Mouse (Mus musculus) B cell, adult 2 months (primary cell): Measurements from ENCODE around the gene Hist1h2bg.
"Not testable (repeated sequence)": the region's sequence is repeated elsewhere in the genome, so short reads cannot be mapped to it uniquely, and the experiment has no call there.

ENCODE experiments used
- DNase-seq, 2 experiments: peaks; one replicate each; pipeline ENCODE4 v3.0.0; 2022

Gene Hist1h2bg

DNA sequence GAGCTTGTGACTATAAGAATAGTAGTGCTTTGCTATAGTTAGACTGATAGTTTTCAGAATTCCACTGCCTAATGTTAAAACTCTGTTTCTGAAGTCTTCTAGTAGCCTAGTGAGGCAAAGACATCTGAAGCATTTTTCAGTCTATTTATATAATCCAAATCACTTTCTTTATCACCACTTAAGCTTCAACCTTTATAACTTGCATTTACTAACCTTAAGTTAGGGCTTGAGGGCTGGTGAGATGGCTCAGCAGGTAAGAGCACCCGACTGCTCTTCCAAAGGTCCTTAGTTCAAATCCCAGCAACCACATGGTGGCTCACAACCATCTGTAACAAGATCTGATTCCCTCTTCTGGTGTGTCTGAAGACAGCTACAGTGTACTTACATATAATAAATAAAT is 31.4 kb upstream of the Hist1h2bg start:
- DNase-seq, result not testable (repeated sequence)

DNA sequence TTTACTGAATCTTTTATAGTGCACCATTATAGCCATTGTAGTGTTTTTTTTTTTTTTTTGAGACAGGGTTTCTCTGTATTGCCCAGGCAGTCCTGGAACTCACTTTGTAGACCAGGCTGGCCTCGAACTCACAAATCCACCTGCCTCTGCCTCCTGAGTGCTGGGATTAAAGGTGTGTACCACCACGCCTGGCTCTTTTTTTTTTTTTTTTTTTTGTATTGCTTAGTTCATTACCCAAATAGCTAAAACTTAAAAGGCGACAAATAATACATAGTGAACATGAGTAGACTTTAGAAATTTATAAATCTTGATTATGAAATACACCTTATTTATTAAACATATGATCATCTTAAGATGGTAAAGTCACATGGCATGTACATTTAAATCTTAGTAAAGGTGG is 29.7 kb upstream of the Hist1h2bg start:
- no peak for DNase-seq

DNA sequence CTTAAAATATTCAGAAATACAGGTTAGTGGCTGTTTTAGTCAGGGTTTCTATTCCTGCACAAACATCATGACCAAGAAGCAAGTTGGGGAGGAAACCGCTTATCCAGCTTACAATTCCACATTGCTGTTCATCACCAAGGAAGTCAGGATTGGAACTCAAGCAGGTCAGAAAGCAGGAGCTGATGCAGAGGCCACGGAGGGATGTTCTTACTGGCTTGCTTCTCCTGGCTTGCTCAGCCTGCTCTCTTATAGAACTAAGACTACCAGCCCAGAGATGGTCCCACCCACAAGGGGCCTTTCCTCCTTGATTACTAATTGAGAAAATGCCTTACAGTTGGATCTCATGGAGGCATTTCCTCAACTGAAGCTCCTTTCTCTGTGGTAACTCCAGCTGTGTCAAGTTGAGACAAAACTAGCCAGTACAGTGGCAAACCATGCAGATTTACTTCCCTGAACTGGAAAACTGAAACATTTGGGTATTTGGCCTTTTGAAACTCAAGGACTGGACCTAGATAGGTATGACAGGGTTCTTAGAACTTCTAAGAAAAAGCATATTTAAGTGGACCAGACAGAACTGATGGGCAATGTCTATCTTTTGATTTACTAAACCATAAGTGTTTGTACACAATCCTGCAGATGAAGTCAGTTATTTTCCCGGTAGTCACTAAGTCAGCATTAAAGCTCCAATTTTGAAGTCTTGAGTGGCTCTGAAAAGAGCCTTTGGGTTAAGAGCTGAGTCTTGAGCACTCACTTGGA is 28.8 kb upstream of the Hist1h2bg start:
- DNase-seq, result not testable (repeated sequence)

DNA sequence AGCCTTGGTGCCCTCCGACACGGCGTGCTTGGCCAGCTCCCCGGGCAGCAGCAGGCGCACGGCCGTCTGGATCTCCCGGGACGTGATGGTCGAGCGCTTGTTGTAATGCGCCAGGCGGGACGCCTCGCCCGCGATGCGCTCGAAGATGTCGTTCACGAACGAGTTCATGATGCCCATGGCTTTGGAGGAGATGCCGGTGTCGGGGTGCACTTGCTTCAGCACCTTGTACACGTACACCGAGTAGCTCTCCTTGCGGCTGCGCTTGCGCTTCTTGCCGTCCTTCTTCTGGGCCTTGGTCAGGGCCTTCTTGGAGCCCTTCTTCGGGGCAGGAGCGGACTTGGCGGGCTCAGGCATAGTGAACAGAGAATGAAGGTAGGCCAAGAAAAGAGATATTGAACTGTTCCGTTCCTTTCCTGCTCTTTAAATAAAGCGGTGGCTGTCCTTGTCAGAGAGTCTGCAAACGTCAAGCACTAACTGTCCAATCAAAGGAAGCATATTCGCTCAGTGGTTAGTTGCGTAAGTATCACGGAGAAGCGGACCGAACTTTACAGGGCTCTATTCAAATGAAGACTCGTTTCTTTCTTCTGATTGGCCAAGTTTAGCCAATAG is 28.1 kb upstream of the Hist1h2bg start, which contains the start of gene Hist1h2bh:
TSS of gene Hist1h2bh (minus strand) at position 394 of the 609 bp plus-strand sequence.
- peak; percentile 74 for DNase-seq

DNA sequence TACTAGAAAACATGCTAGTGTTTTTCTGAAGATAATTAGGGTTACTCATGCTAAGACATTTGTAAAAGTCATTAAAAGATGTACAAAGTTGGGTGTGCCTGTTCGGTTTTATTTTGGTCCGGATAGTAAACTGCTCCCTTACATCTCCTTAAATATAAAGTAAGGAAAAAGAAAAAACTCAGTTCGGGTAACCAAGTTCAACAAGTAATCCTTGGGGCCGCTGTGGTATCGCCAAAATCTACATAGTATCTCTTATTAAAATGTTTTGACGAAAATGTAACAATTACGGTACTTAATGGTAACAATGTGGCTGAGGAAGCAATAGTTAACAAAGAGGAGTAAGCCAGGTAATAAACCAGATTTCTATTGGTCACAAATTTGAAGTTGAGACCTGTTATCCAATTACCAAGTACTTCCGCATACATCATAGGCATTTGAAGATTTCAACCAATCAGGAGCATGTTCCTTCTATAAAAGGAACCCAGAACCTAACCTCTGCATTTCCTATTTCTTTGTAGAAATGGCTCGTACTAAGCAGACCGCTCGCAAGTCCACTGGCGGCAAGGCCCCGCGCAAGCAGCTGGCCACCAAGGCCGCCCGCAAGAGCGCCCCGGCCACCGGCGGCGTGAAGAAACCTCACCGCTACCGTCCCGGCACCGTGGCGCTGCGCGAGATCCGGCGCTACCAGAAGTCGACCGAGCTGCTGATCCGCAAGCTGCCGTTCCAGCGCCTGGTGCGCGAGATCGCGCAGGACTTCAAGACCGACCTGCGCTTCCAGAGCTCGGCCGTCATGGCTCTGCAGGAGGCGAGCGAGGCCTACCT is 27.0 kb upstream of the Hist1h2bg start, which contains the start of gene Hist1h3f:
TSS of gene Hist1h3f (plus strand) at position 88 of the 822 bp plus-strand sequence.
- peak; percentile 86 to 88 for DNase-seq

DNA sequence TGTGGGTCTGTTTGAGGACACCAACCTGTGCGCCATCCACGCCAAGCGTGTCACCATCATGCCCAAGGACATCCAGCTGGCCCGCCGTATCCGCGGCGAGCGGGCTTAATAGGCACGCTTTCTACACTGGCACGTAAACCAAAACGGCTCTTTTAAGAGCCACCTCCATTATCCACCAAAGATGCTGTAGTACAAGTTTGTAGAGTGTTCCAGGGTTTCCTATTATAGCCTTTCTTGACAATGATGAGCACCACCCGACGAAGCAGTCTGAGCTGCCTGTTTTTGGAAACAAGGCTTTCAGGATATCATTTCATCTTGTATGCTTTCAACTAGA is 26.4 kb upstream of the Hist1h2bg start:
- DNase-seq, result not testable (repeated sequence)

DNA sequence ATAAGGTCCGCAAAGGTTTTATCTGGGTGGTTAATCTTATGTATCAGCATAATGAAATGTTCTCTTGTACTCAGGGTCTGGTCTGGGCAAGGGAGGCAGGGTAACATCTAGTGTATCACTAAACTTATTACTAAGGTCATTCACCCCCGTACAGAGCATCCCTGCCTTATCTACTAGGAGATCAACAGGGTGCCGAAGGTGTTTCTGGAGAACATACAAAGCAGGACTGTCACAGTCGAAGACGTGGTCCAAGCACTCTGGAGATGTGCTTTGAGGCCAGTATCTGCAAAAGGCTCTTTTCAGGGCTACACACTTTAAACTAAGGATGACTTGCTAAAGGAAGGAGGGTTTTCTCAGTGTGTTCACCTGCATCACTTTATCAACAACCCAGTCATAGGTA is 24.5 kb upstream of the Hist1h2bg start:
- no peak for DNase-seq

DNA sequence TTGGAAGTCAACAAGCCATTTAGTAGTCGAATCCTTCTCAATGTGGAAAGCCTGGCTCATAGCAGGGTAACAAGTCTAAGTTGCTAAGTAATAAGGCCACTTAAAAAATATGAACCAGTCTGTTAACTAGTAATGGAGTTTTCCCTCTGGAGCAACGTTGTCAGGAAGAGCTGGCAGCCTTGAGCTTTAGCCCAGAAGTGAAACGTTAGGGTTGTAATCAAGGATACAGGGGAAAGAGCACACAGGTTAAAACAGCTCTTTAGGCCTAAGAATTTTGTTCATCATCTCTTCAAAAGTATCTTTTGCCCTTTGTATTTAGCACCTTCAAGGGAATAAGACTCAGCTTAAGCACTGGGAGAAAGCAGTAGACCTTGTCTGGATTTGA is 20.4 kb upstream of the Hist1h2bg start:
- no peak for DNase-seq

DNA sequence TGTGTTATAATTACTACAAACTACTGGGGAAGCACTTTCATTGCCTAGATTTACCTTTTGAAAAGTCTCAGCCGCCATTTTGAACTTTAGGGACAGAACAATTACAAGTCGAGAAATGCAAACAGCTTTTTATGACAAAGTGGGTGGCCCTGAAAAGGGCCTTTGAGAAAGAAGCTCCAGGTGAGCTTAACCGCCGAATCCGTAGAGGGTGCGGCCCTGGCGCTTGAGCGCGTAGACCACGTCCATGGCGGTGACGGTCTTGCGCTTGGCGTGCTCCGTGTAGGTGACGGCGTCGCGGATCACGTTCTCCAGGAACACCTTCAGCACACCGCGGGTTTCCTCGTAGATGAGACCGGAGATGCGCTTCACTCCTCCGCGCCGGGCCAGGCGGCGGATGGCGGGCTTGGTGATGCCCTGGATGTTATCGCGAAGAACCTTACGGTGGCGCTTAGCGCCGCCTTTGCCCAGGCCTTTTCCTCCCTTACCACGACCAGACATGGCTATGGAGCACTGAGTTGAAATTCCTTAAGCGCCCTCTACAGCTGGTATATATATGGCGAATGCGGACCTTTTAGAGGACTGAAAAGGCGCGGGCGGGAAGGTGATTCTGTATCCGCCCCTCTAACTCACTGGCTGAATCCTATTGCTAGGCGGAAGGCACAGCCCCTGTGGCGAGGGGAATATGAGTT is 19.9 kb upstream of the Hist1h2bg start, which contains the start of gene Hist1h4f:
TSS of gene Hist1h4f (minus strand) at position 503 of the 689 bp plus-strand sequence.
- peak; percentile 84 to 87 for DNase-seq

DNA sequence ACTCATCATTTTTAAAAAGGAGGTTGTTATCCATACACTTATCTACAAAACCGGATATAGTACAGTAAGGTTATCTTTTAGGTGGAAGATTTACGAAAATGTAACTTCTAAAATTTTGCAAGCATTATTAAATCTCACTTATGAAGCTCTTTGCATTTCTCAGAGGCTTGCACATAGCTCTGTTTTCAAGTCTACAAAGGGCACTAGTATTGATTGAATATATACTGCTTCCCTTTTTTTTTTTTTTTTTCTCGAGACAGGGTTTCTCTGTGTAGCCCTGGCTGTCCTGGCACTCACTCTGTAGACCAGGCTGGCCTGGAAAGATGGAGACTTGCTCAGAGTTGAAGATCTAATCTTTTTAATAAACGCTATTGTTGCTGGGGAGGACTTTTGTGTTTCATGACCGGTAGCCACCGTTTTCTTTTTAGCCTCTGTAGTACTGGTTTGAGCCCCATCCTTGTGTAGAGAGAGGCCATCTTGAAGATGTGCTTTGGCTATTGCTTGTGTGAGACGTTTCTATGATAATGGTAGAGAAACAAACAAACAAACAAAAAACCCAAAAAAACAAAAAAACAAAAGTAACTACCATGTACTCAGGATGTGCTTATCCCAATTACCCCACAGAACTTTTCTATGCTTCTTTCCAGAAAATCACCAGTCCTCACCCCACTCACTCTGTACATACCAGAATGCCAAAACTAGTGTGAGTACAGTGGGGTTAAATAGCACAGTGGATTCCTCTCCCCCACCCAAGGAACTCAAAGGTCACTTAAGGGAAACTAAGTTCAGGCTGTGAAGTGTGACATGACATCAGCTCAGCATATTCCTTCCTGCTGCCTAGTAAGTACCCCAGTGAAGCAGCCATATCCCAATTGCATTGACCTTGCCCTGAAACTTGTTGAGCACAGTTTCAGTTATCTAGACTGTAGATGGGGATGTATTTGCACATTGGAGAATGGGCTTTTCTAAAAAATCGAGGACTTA is 19.0 kb upstream of the Hist1h2bg start:
- DNase-seq, result no peak

DNA sequence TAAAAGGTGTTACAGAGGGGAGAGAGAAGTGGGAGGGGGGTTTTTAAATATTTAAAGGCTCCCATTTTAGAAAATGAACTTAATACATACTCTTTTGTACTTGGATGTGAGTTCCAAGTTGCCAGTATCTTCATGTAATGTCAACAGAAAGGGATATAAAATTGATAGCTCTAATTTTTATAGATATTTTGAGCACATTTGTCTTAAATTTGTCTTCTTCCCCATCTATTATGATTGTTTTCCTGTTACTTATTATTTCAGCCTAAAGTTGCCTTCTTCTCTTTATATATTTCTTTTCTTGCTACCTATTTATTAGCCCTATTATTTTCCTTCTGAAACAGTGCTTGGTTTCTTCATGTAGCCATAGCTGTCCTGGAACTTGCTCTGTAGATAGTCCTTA is 18.2 kb upstream of the Hist1h2bg start, which contains the start of gene Hist1h1d:
TSS of gene Hist1h1d (plus strand) at position 301 of the 400 bp plus-strand sequence.
- DNase-seq, result no peak

DNA sequence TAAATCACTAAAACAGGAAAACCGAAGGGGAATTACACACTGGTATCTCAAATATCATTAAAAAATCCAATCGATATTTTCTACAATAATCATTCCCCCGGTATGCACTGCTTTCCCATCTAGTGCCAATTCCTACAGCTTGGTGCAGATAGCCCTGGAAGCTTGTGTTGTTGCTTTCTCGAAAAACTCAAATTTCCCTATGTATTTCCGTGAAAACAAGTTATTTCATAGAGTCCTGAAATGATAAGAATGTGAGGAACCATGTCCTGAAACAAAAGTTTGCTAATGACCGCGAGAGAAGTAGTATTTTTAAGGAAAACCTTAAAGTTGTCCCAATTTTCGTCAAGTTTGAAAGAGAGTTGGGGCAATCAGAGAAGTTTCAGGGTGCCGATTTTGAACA is 16.8 kb upstream of the Hist1h2bg start:
- DNase-seq, result no peak

DNA sequence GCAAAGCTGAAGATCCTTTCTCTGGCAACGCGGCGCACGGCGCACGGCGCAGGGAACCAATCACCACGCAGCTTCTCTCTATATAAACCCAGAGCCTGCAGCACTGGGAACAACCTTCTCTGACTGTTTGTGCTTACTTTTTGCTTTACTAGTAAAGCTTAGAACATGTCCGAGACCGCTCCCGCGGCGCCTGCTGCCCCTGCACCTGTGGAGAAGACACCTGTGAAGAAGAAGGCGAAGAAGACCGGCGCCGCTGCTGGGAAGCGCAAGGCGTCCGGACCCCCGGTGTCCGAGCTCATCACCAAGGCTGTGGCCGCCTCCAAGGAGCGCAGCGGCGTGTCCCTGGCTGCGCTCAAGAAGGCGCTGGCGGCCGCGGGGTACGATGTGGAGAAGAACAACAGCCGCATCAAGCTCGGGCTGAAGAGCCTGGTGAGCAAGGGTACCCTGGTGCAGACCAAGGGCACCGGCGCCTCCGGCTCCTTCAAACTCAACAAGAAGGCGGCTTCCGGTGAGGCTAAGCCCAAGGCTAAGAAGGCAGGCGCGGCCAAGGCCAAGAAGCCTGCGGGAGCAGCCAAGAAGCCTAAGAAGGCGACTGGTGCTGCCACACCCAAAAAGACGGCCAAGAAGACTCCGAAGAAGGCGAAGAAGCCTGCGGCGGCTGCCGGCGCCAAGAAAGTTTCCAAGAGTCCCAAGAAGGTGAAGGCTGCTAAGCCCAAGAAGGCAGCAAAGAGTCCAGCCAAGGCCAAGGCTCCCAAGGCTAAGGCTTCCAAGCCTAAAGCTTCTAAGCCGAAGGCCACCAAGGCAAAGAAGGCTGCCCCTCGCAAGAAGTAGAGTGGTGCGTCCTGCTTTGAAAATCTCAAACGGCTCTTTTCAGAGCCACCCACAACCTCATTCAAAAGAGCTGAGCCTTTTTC is 16.0 kb upstream of the Hist1h2bg start:
- peak; percentile 75 to 77 for DNase-seq

DNA sequence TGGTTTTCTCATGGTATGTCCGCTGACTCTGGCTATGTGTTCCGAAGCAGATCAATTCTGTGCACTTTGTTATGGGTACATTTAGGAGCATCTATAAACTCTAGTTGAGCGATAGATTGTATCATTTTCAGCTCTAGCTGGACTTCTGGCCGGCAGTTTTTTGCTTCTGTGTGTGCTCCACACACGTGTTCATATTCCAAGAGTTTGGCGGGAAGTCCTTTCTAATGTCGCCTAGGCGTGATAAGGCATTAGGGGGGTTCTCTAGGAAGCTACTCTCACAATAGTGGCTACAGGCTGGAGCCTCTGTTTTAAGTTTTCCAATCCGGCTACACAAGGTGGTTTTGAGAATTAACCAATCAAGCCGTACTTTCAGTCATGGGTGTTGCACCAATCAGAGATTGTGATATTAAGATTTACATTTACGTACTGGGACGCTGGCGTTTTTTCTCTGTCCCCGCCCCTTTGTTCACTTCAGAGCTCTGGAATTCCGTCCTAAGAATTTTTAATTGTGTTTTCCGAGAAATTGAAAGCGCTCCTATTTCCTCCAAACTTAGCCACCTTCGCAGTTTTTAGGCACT is 15.3 kb upstream of the Hist1h2bg start:
- peak; percentile 65 to 72 for DNase-seq

DNA sequence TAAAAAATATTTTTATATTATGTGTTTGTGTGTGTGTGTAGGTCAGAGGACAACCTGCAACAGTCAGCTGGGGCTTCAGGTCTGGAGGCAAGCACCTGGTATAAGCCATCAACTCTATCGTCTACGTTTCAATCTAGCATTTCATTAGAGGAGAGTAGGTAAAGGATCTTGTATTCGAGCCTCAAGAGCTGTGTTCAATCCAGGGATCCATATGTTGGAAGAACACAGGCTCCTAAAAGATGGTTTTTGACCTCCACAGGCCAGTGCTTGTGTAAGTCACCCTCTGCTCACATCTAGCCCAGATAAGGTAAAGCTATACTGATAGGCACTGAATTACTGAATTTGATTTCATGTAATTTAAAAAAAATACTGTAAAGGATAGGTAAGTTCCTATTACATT is 14.3 kb upstream of the Hist1h2bg start:
- no peak for DNase-seq

DNA sequence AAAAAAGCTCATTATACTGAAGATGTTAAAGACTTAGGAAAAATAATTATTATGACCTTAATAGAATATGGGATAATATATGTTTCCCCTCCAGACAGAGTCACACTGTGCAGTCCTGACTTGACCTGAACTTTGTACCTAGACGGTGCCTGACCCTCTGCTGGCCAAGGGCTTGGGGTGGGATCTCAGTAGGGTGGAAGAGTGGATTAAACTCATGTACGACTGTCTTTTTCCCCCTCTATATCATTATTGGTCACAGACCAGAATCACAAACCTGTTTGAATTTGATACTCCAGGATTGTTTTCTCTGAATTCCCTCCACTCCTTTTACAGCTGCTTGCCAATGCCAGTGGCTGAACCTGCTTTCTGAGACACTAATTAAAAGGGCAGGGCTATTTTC is 10.5 kb upstream of the Hist1h2bg start:
- not testable (repeated sequence) for DNase-seq

DNA sequence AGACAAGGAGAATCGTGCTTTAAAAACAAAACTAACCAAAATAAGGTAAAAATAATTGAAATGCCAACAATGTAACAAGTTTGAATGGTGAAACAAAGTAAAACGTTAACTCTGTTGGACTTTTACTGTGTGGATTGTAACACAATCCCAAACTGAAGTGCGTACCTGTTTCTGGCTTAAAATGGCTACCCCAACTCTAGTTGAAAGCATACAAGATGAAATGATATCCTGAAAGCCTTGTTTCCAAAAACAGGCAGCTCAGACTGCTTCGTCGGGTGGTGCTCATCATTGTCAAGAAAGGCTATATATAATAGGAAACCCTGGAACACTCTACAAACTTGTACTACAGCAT is 9.7 kb upstream of the Hist1h2bg start:
- not testable (repeated sequence) for DNase-seq

DNA sequence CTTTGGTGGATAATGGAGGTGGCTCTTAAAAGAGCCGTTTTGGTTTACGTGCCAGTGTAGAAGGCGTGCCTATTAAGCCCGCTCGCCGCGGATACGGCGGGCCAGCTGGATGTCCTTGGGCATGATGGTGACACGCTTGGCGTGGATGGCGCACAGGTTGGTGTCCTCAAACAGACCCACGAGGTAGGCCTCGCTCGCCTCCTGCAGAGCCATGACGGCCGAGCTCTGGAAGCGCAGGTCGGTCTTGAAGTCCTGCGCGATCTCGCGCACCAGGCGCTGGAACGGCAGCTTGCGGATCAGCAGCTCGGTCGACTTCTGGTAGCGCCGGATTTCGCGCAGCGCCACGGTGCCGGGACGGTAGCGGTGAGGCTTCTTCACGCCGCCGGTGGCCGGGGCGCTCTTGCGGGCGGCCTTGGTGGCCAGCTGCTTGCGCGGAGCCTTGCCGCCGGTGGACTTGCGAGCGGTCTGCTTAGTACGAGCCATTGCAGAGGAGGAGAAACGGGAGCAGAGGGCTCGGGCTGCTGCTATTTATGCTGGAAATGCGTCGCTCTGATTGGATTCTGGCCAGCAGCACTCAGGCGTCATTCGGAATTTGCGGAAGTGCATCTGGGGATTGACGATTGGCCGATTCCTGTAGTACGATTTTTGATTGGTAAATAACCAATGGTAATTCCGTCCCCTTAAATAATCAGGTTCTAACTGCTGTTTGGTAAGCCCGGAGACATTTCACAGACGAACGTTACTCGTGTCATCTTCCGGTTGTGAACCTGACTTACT is 9.1 kb upstream of the Hist1h2bg start, which contains the start of gene Hist1h3e:
TSS of gene Hist1h3e (minus strand) at position 487 of the 777 bp plus-strand sequence.
- DNase-seq, result peak; percentile 93
